Mouse (Mus musculus): ENCODE data around the gene Olfr108.

Gene Olfr108

DNA sequence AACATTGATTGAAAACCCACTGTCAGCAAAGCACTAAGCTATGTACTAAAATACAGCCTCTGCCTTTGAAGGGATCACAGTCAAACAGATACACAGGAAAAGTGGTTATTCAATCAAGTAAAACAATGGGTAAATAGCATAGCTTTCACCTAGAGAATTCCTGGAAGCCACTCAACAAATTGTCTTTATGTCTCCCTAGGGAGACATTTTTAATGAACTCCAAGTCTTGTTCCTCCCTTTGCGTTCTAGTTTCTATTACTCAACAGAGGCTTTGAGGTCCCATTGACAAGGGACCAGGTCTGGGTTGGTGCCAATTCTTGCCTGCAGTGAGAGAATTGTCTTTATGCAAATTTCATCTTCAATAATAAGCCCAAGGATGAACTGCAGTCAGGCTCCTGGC, at the start of gene Olfr108:
Gene Olfr108, plus strand, starts transcription at position 301 of the 400 bp plus-strand sequence.
- no peak for DNase-seq

DNA sequence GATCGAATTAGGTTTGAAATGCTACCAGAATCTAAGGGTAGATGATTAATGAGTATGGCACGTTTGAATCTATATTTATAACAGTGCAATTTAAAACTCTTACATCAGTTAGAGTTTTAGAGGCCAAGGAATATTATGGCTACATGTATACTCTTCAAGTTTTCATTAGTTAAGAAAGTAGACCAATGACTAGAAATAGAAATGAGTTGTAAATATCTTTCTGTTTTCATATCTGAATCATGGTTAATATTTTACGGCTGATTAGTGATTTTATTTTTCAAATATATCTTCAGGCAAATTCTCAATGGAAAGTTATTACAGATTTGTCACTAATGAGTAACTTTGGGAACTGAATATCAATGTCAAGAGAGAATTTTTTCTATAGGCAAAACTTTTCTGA, 46.4 kb upstream of the Olfr108 start, which contains the start of gene Olfr107:
Gene Olfr107, plus strand, starts transcription at position 301 of the 400 bp plus-strand sequence.
- no peak for DNase-seq

DNA sequence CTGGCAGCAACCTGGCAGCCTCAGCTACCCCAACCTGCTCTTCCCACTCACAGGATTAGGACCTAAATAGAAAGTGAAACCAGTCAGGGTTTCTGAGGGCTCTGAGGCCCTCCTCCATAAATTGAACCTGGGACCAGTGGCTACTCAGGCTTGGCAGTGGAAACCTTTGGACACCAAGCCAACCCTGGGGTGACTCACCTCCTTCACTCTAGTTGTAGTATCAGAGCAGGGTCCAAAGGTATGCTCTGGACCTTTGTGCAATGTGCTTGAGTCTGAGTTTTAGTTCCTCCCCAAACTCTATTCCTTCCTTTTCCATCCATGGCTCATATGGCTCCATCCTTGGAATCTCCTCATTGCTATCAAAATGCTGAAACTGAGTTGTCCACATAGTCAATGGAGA, 31.9 kb upstream of the Olfr108 start:
- no peak for DNase-seq

- no peak for DNase-seq
Measured at GRCm38 (mm10) chr17:37458616-37459015, 13.3 kb downstream of the Olfr108 start, which contains the start of gene Olfr109. Olfr109 (plus strand) TSS chr17:37458916.

- DNase-seq: no peak
Measured at GRCm38 (mm10) chr17:37483452-37483851, 38.2 kb downstream of the Olfr108 start, which contains the start of gene H2-M2. H2-M2 (minus strand) TSS chr17:37483552.

GRCm38 (mm10) chr17:37491930-37492518, 46.7 kb downstream of the Olfr108 start, which contains the start of gene Olfr110:
Olfr110 (plus strand) TSS chr17:37492468.
- DNase-seq: no peak
